Mouse (Mus musculus) gastrocnemius, postnatal 4 days (tissue): ENCODE measurements around the gene Rerg. TPM values are rescaled to one million over a fixed set of nuclear protein-coding genes. Genes with fewer than 3 reads are reported as not detected.

Source experiments
- DNase-seq, 2 experiments: peaks; one replicate each; pipeline ENCODE4 v3.0.0; 2021 to 2022; ENCODE audit warnings: low spot score in 2 of 2, mixed read lengths in 2 of 2
- long read RNA-seq, 2 experiments: library from polyadenylated mRNA; stranded (forward); transcript quantifications; one replicate each; pipeline ENCODE4 v2.0.0; 2021
- total RNA-seq, 2 experiments: library from RNA; stranded (reverse); gene quantifications; 2 replicates each; pipeline ENCODE4 v1.2.3; 2021

Gene Rerg
- 1 to 10 TPM; 6.4 to 7.4 TPM for total RNA-seq
- long read RNA-seq, experiment 1, transcript Rerg-202 (5 exons, 2,262 nt): major isoform, 23 of 25 reads
- long read RNA-seq, experiment 1, partial matches to known transcripts: 0 of 25 reads
- long read RNA-seq, experiment 1, other reads (novel, unspliced or antisense): 2 of 25 reads
- long read RNA-seq, experiment 2, transcript Rerg-202 (5 exons, 2,262 nt): major isoform, 18 of 18 reads
- long read RNA-seq, experiment 2, partial matches to known transcripts: 0 of 18 reads
- long read RNA-seq, experiment 2, other reads (novel, unspliced or antisense): 0 of 18 reads

DNA sequence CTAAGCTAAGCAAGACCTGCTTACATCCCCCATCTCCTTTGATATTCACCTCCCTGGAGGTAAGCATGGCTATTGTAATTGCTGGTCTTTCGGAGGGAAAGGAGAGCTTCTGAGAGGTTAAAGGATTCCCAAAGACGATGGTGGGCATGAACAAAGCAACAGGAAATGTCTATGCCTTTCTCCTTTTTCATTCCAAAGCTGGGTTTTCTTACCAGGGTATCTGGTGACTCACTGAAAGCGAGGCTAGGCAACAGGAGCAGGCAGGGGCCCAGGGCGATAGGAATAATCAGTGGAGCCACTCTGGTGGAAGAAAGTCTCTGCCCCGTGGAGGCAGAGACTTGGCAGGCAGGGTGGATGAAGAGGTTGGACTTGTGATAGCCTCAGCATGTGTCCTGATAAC is at the start of gene Rerg:
Gene Rerg, minus strand, starts transcription at position 272 of the 400 bp plus-strand sequence.
- DNase-seq: no peak

DNA sequence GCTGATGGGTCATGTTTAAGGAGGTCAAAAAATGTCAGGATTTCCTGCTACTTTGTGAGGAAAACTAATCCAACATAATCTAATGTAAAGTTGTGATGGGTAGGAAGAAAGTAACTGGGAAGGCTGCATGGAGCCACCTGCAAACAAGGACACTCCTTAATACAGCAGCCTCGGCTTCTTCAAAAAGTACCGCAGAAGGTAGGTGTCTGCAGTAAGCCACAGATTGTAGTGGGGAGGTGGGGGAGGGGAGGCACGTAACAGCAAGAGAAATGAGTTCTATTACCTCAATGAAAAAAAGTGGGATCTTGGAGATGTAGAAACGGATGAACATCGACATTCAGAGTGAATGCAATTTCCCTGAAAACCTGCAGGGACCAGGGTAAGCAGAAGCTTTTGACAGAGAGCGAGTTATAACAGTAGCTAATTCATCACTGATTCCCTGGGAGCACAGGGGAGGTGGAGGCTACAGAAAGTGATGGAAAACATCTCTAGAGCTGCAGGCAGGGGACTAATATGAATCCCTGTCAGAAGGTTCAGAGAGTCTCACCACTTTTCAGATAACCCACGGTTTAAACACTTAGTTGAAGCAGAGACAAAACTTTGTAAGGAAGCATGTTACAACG is 47.7 kb upstream of the Rerg start:
- no peak for DNase-seq

DNA sequence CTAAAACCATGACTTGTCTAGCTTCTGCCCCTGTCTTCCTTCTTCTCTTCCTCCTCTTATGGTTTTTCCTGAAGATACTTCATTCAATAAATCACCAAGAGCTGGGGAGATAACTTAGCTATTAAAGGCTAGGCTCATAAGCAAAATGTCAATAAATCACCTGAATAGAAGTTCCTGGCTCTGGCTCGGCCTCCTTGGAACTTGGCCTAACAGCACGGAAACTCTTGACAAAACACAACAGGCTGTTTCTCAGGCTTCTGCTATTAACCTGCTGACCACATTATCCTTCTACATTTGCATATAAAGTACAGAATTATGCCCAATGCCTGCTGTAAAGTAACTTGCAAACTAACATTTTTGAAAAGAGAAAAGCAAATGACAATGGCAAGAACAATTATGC is 41.1 kb upstream of the Rerg start:
- no peak for DNase-seq

DNA sequence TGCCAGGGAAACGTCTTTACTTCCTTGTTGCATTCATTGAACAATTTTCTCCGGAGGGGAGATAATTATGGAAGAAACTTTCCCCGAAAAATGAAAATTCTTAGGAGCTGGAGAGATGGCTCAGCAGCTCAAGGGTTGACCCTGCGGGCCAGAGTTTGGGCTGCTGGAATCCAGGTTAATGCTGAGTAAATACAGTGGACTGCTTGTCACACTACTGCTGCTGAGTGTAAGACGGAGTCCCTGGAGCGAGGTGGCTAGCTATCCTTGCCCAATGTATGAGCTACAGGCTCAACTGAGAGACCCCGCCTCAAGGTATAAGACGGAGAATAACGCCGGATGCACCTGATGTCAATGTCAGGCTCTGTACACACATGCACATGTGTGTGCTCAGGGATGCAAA is 40.7 kb upstream of the Rerg start:
- DNase-seq: no peak

DNA sequence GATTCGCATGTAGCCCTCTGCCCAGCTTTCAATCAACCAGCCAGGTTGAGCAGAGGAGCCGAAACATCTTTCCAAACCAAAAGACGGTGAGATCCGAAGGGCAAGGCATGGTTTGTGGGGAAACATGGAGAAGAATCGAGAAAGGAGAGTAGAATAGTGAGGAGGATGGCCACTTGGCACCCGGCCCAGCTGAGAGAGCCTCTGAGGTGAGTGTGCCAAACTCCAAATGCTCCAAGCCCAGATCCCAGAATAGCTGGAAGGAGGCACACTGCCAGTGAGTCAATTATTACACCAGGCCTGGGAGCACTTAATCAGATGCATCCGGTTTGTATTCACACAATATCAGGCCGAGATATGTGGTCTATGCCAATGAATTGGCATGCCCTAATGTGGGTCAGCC is 39.7 kb upstream of the Rerg start:
- peak; percentile 41 to 59 for DNase-seq

DNA sequence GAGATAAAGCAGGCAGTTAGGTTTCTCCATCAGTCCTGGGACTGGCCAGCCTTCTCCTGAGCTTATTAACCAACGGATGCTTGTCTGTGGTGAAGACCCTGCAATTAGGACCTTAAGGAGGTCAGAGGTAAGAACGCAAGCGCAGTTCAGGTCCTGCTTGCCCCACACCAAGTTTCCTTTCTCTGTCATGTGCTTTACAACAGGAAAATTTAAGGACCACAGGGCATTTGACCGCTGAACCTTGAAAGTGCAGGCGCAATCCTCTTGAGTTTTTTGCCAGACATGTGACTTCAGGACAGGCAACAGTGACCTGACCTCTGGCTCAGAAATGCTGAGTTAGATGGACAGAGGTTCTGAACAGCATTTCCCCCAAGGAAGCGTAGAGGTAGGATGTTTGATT is 36.8 kb upstream of the Rerg start:
- DNase-seq: peak in 1 of 2 experiments; percentile 4

DNA sequence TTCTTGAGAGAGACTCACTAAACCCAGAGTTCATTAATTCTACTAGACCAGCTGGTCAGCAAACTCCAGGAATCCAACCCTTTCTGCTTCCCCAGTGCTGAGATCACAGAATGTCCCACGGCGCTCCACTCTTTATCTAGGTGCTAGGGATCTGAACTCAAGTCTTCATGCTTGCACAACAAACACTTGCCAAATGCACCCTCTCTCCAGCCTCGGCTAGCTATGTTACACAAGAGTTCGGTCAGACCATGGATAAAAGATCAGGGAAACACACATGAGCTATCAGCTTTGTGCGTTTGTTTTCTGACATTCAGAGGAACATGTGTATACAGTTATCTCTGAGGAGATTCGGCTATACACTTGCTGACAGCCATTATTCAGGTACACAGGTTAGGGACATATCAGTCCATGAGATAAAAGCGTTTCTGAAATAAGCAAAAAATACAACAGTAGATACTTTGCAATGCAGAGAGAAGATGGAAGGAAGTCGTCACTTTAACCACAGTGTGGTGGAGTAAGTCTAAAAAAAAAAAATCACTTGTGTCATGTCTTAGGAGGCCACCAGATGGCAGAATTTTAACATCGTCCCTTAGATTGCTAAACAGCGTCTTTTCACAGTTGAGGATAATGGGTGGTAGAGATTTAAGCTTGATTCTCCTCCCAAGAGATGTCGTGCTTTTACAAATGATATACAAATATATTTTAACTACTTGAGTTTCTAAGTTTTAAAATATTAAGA is 35.5 kb upstream of the Rerg start:
- DNase-seq: no peak

DNA sequence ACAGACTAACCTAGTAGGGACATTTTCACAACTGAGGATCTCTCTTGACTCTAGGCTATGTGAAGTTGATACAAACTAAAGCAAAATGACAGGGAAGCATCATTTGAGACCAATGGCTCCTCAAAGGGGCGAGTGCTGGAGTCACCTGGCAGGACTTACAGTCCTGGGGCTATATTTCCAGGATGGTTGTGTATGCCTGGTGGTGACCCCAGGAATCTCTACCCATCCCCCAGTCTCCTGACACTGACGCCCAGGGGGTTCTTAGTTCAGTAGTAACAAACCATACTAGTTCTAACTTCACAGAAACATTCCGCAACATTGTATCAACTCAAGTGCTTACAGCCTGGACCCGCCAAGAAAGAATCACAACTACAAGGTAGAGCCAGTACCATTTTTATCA is 32.4 kb upstream of the Rerg start:
- no peak for DNase-seq

DNA sequence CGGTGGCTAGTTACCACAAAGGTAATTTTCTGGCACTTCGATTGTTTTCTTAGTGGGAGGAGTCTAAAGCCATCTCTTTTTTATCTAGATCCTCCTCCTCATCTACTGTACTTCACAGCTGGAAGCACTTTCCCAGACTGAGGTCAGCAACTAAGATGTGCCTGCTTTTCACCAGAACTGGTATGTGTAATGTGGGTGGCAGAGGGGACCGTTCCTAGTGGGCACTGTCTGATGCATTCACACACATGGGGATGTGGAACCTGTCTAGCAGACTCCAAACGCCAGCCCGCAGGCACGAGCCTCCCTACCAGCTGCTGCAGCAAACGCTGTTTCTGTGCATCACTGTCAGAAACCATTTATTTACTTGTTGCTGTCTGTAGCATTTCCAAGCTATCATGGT is 31.3 kb upstream of the Rerg start:
- DNase-seq: no peak

DNA sequence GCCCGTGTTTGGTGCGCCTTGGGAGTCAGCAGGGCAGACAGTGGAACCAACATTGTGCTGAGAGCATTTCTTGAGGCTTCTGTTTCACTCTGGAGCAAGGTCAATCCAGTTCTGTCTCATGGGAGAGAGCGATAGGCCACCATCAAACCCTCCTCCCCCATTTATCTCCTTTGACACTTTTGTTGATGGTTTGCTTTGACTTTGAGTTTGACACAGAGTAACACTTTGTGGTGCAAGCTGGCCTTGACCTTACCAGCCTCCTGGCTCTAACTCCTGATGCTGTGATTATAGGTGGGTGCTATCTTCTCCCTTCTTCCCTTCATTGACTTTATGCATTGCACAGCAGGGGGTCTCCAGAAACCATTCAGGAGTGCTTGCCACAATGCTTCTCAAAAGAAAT is 30.9 kb upstream of the Rerg start:
- DNase-seq: no peak

DNA sequence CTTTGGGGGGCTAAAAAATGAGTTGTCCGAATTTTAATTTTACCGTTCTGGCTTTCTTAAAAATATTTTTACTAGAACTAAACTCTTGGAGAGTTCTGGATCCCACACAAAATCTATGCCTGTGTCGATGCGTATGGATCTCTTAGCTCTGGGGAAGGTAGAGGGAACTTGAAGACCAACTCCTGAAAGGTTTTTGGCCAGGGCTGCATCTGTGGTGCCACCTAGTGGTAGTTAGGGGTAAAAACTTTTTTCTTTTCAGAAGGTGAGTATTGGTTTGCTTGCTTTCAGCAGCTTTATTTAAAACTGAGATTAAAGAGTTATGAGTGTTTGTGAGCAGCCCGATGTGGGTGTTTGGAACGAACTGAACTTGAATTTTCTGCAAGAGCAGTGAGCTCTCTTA is 21.8 kb upstream of the Rerg start:
- no peak for DNase-seq

DNA sequence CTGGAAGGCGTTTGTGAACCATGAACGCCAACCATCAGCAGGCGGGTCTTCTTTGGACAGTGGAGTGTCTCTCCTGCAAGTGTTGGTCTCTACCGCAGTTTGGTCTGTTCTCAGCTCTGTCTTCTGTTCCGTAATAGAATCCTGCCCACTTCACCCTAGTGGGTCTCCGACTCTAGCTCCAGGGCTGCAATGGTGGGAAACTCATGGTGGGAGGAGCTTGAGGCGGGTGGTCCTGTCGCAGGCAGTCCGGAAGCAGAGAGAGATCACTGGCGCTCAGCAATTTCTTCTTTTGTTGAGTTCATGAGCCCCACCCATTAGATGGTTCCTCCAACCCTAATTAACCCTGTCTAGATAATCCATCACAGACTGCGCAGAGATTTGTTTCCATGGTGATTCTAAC is 20.7 kb upstream of the Rerg start:
- no peak for DNase-seq

DNA sequence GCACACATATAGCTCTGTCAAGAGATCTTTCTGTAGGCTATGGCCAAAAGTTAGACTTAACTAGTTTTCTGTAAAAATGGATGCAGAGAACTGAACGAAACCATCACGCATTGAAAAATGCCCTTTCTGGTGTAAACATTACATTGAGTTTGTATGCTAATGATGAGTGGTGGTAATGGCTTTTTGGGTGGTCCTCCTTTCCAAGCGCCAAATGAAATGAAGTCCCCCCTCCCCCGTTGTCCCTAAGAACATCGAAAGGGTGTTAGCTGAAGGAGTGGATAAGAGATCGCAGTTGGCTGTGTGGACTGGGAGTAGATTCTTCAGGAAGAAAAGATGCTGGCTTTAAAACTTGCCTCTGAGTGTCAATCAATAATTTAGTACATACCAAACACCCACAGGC is 20.3 kb upstream of the Rerg start:
- DNase-seq: no peak

DNA sequence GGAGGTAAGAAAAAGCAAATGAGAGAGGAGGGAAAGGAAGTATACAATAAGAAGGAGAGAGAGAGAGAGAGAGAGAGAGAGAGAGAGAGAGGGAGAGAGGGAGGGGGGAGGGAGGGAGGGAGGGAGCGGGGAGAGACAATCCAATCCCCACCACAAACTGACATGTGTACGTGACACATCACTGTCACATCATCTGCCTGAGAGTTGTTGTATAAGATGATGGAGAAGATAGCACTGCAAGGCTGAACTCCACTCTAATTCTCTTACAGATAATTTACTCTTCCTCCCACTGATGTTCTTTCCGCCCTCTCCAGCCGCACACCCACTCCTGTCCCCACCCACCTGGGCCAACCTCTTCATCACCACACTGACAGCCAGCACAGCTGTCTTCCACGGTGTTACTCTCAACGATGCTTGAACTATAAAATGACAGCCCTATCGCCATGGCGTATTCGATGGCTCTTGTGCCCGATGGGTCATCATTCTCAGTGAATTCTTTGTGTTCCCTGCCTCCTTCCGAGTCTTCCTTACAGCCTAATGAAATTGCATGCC is 18.2 kb upstream of the Rerg start:
- DNase-seq: no peak

DNA sequence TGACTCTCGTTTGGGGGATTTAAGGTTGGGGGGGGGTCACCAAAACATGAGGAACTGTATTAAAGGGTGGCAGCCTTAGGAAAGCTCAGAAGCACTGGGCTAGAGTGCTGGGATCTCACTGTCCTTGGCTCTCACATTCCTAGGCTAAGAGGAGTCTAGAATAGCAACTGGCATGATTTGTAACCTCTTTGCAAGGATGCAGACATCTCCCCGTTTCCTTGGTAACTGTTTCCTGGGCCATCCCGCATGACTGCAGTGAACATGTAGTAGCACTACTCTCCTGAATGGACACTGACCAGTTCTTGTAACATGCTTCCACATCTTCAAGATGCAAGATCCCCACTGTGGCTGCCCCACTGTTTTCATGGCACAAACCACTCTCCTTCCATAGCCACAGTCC is 17.1 kb upstream of the Rerg start:
- DNase-seq: no peak

DNA sequence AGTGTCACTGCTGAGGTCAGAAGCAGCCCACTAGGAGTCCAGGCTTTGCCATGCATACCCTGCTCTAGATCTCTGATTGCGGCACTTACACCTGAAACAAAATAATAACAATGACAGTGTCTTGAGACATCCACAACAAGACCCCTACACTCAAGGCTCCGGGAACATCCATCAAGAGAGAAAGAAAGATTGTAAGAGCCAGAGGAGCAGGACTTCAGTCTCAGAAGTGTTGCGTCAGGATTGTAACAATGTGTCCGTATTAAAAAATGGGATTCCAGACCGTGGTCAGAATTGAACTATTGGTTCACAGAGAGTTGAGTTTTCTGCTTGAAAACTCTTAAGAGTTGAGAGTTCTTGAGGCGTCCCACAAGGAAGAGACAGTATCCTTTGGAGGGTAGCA is 10.3 kb upstream of the Rerg start:
- no peak for DNase-seq

DNA sequence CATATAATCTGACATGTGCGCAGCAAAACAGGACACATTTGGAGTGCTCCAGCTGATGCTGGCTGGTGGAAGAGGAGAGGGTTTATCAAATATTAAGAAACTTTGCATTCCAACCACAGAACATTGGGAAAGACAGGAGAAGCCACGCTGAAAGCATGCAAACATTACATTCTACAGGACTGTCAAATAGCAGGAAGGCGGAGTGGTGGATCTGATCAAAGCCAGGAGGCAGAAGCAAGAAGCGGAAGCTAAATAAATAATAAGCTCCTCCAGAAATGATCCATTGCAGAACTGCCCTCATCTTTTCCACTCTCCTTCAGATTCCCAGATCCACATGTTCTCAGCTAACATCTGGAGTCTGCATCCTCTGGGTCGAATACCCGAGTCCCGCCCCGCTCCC is 9.8 kb upstream of the Rerg start:
- no peak for DNase-seq

DNA sequence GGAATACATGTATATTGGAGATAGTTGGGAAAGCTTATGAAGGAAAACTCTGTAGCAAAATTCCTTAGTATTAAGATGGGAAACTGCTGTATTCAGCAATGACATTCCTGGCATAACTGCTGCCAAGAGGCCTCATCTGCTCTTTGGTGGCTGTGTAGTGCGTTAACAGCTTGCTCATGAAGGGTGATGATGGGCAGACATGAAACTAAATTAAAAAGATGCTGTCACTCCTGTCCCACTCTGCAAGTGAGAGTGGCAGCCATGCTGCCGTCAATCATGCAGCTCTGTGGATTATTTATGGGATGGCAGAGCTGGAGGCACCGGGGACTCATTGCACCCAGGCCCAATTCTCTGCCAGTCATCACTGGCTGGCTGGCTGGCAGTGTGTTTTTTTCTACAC is 8.7 kb upstream of the Rerg start:
- no peak for DNase-seq

DNA sequence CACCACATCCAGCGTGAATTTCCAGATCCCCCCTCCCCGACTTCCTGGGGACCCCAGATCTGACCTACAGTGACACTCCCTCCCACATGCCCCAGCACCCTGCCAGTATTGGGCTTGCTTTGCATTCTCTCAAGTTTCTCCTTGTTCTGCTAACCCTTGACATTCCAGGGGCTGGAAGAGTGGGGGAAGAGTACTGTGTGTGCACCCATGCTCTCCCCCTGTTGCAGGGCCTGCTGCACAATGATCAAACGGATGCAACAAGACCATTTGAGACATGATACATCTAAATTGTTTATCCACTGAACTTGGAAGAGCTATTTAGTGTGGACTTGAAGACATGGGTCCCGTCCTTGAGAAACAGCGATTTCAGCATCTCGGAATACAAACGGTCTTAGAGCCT is 349 bp upstream of the Rerg start:
- DNase-seq: no peak

DNA sequence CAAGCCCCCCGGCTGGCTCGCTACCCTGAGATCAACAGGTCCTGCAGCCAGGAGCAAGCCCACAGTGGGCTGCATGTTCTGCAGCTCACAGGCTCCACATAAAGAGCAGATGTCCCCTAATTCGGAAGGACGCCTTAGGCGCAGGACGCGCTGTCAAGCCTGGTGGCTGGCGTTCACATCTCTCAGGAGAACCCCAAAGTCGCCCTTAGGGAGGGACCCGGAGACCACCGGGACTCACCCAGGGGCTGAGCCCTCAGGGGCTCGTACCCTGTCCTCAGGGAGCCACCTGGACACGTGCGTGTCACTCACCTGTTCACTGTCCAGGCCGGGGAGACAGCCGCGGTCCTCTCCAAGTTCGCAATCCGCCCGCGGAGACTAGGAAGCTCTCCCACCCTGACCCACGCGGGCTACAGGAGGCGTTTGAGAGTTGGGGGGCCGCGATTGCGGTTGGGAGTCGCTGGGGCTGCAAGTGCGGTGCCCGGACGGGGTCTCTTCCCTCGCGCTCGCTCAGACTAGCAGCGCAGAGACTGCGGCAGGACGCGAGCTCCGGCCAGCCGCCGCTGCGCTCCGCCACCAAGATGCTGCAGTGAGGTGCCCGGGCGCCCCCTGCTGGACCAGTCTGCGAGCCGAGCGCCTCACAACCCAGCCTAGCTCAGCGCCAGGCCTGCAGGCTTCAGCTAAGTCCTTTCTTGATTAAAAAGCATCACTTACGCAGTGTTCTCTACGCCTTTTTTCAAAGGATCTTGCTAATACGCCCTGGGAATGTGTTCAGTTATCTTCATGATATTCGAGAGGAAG is 927 bp downstream of the Rerg start:
- peak; percentile 94 for DNase-seq

DNA sequence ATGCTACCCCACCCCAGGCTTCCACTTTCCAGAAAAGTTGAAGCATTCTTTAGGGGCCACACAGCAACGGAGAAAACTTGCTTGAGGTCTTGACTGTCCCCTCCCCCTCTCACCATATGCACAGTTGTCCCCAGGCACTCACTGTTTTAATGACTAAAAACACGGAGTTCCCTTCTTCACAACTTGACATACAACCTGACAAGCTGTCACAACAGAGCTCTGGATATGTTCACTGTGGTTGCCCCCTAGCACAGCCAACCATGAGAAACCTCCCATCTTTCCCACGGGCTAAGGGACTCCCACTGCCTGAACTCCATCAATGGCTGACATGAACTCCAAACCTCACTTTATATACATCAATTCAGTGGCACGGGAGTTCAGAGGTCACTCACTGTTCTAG is 3.5 kb downstream of the Rerg start:
- DNase-seq: no peak

DNA sequence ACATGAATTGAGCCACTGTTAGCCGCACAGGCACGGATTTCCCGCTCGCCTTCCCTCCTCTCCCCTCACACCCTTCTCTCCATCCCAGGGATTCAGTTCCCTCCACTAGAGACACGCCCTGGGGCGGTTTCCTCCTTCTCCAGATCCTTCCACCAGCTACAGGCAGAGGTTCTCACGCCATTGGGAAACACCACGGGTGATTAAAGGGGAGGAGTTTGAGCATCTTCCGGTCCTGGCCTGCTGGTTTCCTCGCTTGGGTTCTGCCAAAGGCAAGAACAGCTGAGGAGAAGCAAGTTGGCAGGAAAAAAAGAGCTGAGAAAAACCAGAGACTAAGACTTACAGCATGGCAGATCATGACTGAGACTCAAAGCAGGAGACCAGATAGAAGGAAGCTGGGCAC is 6.7 kb downstream of the Rerg start:
- DNase-seq: no peak
